Mouse (Mus musculus): ENCODE results near the gene Katna1. TPM values are rescaled to one million over a fixed set of nuclear protein-coding genes. Genes with fewer than 3 reads are reported as not detected.
"Not testable (repeated sequence)": the region's sequence is repeated elsewhere in the genome, so short reads cannot be mapped to it uniquely, and the experiment has no call there.

Katna1 gene
- total and polyA plus RNA-seq, 2 experiments from 2014 or later, result 11.2 to 18.6 TPM

DNA sequence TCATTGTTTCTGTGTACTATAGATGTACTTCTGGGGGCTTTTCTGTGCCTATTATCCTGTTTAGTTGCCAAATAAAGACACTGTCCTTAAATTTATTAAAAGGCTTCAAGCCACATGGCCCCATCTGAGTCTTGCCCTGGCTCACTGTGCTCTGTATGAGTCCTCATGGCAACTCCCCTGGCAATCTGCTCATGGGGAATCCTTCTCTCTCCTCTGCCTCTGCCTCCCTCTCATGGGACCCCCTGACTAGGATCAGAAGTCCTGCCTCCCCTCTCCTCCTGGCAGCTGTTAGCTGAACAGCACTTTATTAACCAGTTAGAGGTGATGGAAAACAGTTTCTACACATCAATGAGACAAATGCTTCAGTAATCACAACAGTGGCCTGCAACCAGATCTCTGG lies 5.8 kb downstream of the Katna1 start:
- H3K27me3 ChIP-seq (ENCODE audit: insufficient read depth, low read length), result no peaks in the 10 kb centered on the region
- no peak overlapping the region for H3K4me2 ChIP-seq (ENCODE audit: low read depth, low read length)
- peaks cover 3% of the 10 kb centered on the region; the same call in 1 of the 2 replicates for H3K4me1 ChIP-seq (ENCODE audit: insufficient read depth, low read length)
- no peak overlapping the region for H3K4me3 ChIP-seq (ENCODE audit: low read length)
- no peak overlapping the region for H3K27ac ChIP-seq
- no peaks in the 10 kb centered on the region for H3K9me3 ChIP-seq (ENCODE audit: low read length)
- DNase-seq (ENCODE audit: low spot score) (no peak), ATAC-seq (no peak)
- H3K9ac ChIP-seq (replicated peaks; ENCODE audit: low read length), result no peak overlapping the region
- TF ChIP-seq CTCF (IDR thresholded peaks at IDR 0.05; ENCODE audit: low read depth), result no peak
- H3K36me3 ChIP-seq (ENCODE audit: insufficient read depth, low read length), result no peaks in the 10 kb centered on the region

GRCm38 (mm10) chr10:7737122-7737521 lies 11.3 kb downstream of the Katna1 start:
- Histone ChIP-seq H3K9me3 (ENCODE audit: low read length) (no peaks in the 10 kb centered on the region), H3K27ac (0 out of 2 replicates have a peak overlapping the region, but pooled peaks have one; percentile 11), H3K9ac (replicated peaks; ENCODE audit: low read length) (no peak overlapping the region), H3K4me1 (ENCODE audit: insufficient read depth, low read length) (no peaks in the 10 kb centered on the region), H3K27me3 (ENCODE audit: insufficient read depth, low read length) (no peaks in the 10 kb centered on the region), H3K36me3 (ENCODE audit: insufficient read depth, low read length) (no peaks in the 10 kb centered on the region), H3K4me3 (ENCODE audit: low read length) (no peak overlapping the region), H3K4me2 (ENCODE audit: low read depth, low read length) (no peak overlapping the region)
- DNase-seq (ENCODE audit: low spot score), result peak; percentile 43
- TF ChIP-seq CTCF (IDR thresholded peaks at IDR 0.05; ENCODE audit: low read depth), result no peak
- ATAC-seq, result peak; percentile 74; the same call in 1 of the 2 replicates

GRCm38 (mm10) chr10:7737914-7738313 lies 12.1 kb downstream of the Katna1 start:
- H3K36me3 ChIP-seq (ENCODE audit: insufficient read depth, low read length), result peaks cover 2% of the 10 kb centered on the region; the same call in 1 of the 2 replicates
- H3K27ac ChIP-seq, result no peak overlapping the region
- H3K9ac ChIP-seq (replicated peaks; ENCODE audit: low read length), result no peak overlapping the region
- no peaks in the 10 kb centered on the region for H3K27me3 ChIP-seq (ENCODE audit: insufficient read depth, low read length)
- 82% methylated on average over 3 of the region's 3 CpGs for WGBS
- no peaks in the 10 kb centered on the region for H3K9me3 ChIP-seq (ENCODE audit: low read length)
- no peak overlapping the region for H3K4me3 ChIP-seq (ENCODE audit: low read length)
- TF ChIP-seq CTCF (IDR thresholded peaks at IDR 0.05; ENCODE audit: low read depth), result no peak
- no peak overlapping the region for H3K4me2 ChIP-seq (ENCODE audit: low read depth, low read length)
- DNase-seq (ENCODE audit: low spot score) (no peak), ATAC-seq (no peak)
- H3K4me1 ChIP-seq (ENCODE audit: insufficient read depth, low read length), result no peaks in the 10 kb centered on the region

- not testable (repeated sequence) for H3K27me3 ChIP-seq (ENCODE audit: insufficient read depth, low read length); H3K4me1 ChIP-seq (ENCODE audit: insufficient read depth, low read length); H3K9ac ChIP-seq (replicated peaks; ENCODE audit: low read length); H3K27ac ChIP-seq; DNase-seq (ENCODE audit: low spot score); H3K4me2 ChIP-seq (ENCODE audit: low read depth, low read length); H3K9me3 ChIP-seq (ENCODE audit: low read length); H3K4me3 ChIP-seq (ENCODE audit: low read length); ATAC-seq
- peaks cover 35% of the 10 kb centered on the region for H3K36me3 ChIP-seq (ENCODE audit: insufficient read depth, low read length)
- 96% methylated on average over 6 of the region's 6 CpGs for WGBS
Observed at GRCm38 (mm10) chr10:7745528-7745927, 19.7 kb downstream of the Katna1 start.

DNA sequence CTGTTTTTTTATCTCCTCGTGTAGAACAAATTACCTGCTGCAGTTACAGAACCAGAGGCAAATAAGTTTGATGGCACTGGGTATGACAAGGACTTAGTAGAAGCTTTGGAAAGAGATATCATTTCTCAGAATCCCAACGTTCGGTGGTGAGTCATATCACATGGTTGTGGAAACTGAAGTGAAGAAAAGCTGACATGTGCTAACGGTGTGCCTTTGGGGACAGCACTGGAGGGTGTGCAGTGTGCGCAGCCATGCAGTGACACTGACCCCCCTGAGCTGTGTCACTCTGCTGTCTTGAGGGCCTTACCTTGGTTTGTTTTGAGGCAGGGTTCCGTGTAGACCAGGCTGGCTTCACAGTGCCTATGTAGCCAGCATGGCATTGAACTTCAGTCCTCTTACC lies 23.0 kb downstream of the Katna1 start:
- Histone ChIP-seq H3K4me3 (ENCODE audit: low read length) (no peak overlapping the region), H3K27me3 (ENCODE audit: insufficient read depth, low read length) (no peaks in the 10 kb centered on the region), H3K4me1 (ENCODE audit: insufficient read depth, low read length) (no peaks in the 10 kb centered on the region), H3K9me3 (ENCODE audit: low read length) (no peaks in the 10 kb centered on the region), H3K27ac (no peak overlapping the region), H3K36me3 (ENCODE audit: insufficient read depth, low read length) (peaks cover 35% of the 10 kb centered on the region), H3K9ac (replicated peaks; ENCODE audit: low read length) (no peak overlapping the region), H3K4me2 (ENCODE audit: low read depth, low read length) (no peak overlapping the region)
- ATAC-seq (no peak), DNase-seq (ENCODE audit: low spot score) (no peak)
- no peak for TF ChIP-seq CTCF (IDR thresholded peaks at IDR 0.05; ENCODE audit: low read depth)
- 93% methylated on average over 6 of the region's 6 CpGs for WGBS

DNA sequence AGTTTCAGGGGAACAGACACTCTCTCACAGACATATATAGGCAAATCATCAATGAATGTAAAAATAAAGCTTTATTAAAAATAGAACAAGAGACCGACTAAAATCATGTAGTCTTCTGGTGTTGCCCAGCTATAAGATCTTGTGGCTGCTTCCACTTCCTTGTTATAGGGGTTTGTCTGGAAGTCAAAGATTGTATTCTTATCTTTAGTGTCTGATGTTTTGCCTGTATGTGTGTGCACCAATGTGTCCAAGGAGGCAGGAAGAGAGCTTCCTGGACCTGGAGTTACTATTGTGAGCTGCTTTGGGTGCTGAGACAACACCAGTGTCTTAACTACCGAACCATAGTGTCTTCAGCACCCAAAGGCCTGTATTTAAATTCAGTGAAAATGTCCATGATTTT lies 31.7 kb downstream of the Katna1 start:
- Histone ChIP-seq H3K9ac (replicated peaks; ENCODE audit: low read length) (no peak overlapping the region), H3K4me1 (ENCODE audit: insufficient read depth, low read length) (no peaks in the 10 kb centered on the region), H3K36me3 (ENCODE audit: insufficient read depth, low read length) (peaks cover 13% of the 10 kb centered on the region), H3K4me2 (ENCODE audit: low read depth, low read length) (no peak overlapping the region), H3K9me3 (ENCODE audit: low read length) (no peaks in the 10 kb centered on the region), H3K27ac (no peak overlapping the region), H3K4me3 (ENCODE audit: low read length) (no peak overlapping the region), H3K27me3 (ENCODE audit: insufficient read depth, low read length) (no peaks in the 10 kb centered on the region)
- DNase-seq (ENCODE audit: low spot score) (no peak), ATAC-seq (no peak)
- 94% methylated on average over 2 of the region's 2 CpGs for WGBS
- no peak for TF ChIP-seq CTCF (IDR thresholded peaks at IDR 0.05; ENCODE audit: low read depth)

DNA sequence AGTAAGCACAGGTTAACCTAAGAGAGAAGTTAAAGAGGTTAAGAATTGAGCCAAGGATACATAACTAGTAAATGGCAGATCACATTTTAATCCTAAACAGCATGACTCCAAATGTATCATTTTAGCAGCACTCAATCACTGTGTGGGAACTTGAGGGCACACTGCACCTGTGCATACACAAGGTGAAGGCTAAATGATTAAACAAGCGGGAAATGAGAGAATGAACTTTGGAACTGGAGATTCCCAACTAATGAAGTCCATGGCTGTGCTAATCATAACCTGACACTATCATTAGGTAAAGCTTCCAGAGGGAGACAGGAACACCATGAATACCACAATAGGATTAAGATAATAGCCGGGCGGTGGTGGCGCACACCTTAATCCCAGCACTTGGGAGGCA lies 46.5 kb downstream of the Katna1 start:
- TF ChIP-seq CTCF (IDR thresholded peaks at IDR 0.05; ENCODE audit: low read depth), result no peak
- no peak for ATAC-seq
- H3K36me3 ChIP-seq (ENCODE audit: insufficient read depth, low read length), result peaks cover 40% of the 10 kb centered on the region
- H3K27ac ChIP-seq, result no peak overlapping the region
- no peaks in the 10 kb centered on the region for H3K27me3 ChIP-seq (ENCODE audit: insufficient read depth, low read length)
- no peak overlapping the region for H3K9ac ChIP-seq (replicated peaks; ENCODE audit: low read length)
- no peak overlapping the region for H3K4me2 ChIP-seq (ENCODE audit: low read depth, low read length)
- no peaks in the 10 kb centered on the region for H3K9me3 ChIP-seq (ENCODE audit: low read length)
- no peaks in the 10 kb centered on the region for H3K4me1 ChIP-seq (ENCODE audit: insufficient read depth, low read length)
- no peak overlapping the region for H3K4me3 ChIP-seq (ENCODE audit: low read length)
- DNase-seq (ENCODE audit: low spot score), result no peak
- WGBS, result 95% methylated on average over 4 of the region's 4 CpGs

Data from hindbrain, postnatal 0 days (tissue).